Mouse (Mus musculus) heart, adult 2 months (tissue): ENCODE measurements around the gene Cpt1a. TPM values are rescaled to one million over a fixed set of nuclear protein-coding genes. Genes with fewer than 3 reads are reported as not detected.
A peak's percentile ranks its signal among the peaks of the same experiment; 100 is the strongest.

Experiments used
- DNase-seq, 2 experiments: peaks; one replicate each; pipeline ENCODE4 v3.0.0; 2021
- H3K27ac ChIP-seq: fragments of 200-600 bp; 2 replicates; pipeline ENCODE4 v1.8.1; 2022
- H3K27me3 ChIP-seq: fragments of 200-500 bp; 2 replicates; pipeline ENCODE4 v1.6.1; 2012; ENCODE audit warnings: mild to moderate bottlenecking, low read length, inconsistent platforms, mixed read lengths; ENCODE audit not compliant: control insufficient read depth, insufficient read depth
- H3K36me3 ChIP-seq: fragments of 200-500 bp; 2 replicates; pipeline ENCODE4 v1.6.1; 2012; ENCODE audit warnings: low read length, inconsistent platforms; ENCODE audit not compliant: control insufficient read depth, insufficient read depth
- H3K4me1 ChIP-seq: fragments of 200-500 bp; 2 replicates; pipeline ENCODE4 v1.6.1; 2011; ENCODE audit warnings: low read length; ENCODE audit not compliant: control insufficient read depth, insufficient read depth
- H3K4me3 ChIP-seq: fragments of 200-600 bp; 2 replicates; pipeline ENCODE4 v1.8.1; 2022
- H3K79me2 ChIP-seq: fragments of 200-500 bp; replicated peaks from 2 replicates; pipeline ENCODE4 v1.6.1; 2012; ENCODE audit warnings: mild to moderate bottlenecking, inconsistent platforms, low read length, moderate library complexity, mixed read lengths; ENCODE audit not compliant: control insufficient read depth, insufficient read depth
- H3K9ac ChIP-seq: fragments of 200-500 bp; 2 replicates; pipeline ENCODE4 v1.6.1; 2012; ENCODE audit warnings: low read depth, mild to moderate bottlenecking, control low read depth, inconsistent platforms, low read length, mixed read lengths
- CTCF ChIP-seq: fragments of 200-600 bp; IDR thresholded peaks from 2 replicates; pipeline ENCODE4 v1.8.1; 2022; ENCODE audit warnings: antibody characterized with exemption, mild to moderate bottlenecking, moderate library complexity
- EP300 ChIP-seq: fragments of 200-500 bp; IDR thresholded peaks from 2 replicates; pipeline ENCODE4 v1.6.1; 2011; ENCODE audit warnings: low read depth, low read length, control low read depth; ENCODE audit not compliant: insufficient read depth
- POLR2A ChIP-seq: fragments of 200-500 bp; IDR thresholded peaks from 2 replicates; pipeline ENCODE4 v1.6.1; 2011; ENCODE audit warnings: mild to moderate bottlenecking, low read depth, low read length, control low read depth; ENCODE audit not compliant: insufficient read depth
- WGBS: fragments of 180-500 bp; shearing (Covaris S2); methylation state at CpG from one replicate; pipeline ENCODE4 v1.1.7; 2018; 5-methylcytosine and 5-hydroxymethylcytosine counted together
- intact Hi-C: fragments of 180-260 bp; cut with DNase I; formaldehyde crosslinking; loops from one replicate; pipeline ENCODE4 v1.15.1; 2025
- polyA plus RNA-seq: library from polyadenylated mRNA; depleted of rRNA; stranded (reverse); fragments of >200 nt; gene quantifications from 2 replicates; pipeline ENCODE4 v1.2.3, GENCODE M21; 2012
- total RNA-seq, 2 experiments: library from RNA; stranded (reverse); gene quantifications; 2 replicates each; pipeline ENCODE4 v1.2.3; 2021

Cpt1a gene
- total and polyA plus RNA-seq, 3 experiments = 42.9 to 54.7 (median 44.0) TPM

DNA sequence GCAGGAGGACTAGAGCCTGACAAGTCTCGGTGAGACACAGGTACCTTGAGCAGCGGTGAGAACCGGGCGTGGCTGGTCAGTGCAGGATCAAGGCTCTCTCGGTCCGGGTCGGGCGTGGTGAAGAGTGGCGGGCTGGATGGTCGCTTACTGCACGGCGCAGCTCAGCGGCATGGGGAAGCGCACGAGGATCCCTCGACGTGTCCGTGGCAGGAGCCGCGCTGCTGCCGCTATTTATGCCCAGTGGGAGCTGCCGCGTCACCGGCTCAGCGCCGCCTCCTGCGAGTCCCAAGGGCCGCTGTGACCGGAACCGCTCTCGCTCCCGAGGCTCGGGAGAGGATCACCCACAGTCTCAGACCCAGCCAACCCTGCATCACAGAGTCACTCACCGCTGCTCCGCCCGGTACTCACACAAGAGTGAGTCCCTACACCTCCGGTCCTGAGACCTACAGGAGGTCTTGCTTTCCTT, 92.2 kb downstream of the Cpt1a start, which contains the start of gene Gal:
Gene Gal (minus strand): TSS at position 277 of the 466 bp plus-strand sequence.
- H3K79me2 ChIP-seq = no peaks in the 10 kb centered on the region
- H3K9ac ChIP-seq = no peak within 1 kb of the TSS
- intact Hi-C loops = no loop called here
- H3K27ac ChIP-seq = no peak within 1 kb of the TSS
- WGBS = 13% methylated on average over 37 of the region's 37 CpGs
- TF ChIP-seq POLR2A = no peak
- TF ChIP-seq EP300 = no peak
- no peak for TF ChIP-seq CTCF
- 0 out of 2 replicates have a peak, but pooled peaks cover 2% of the 10 kb centered on the region for H3K27me3 ChIP-seq
- peak; percentile 27 to 45 for DNase-seq
- H3K36me3 ChIP-seq = no peaks in the 10 kb centered on the region
- no peak within 1 kb of the TSS for H3K4me3 ChIP-seq
- no peaks in the 10 kb centered on the region for H3K4me1 ChIP-seq

DNA sequence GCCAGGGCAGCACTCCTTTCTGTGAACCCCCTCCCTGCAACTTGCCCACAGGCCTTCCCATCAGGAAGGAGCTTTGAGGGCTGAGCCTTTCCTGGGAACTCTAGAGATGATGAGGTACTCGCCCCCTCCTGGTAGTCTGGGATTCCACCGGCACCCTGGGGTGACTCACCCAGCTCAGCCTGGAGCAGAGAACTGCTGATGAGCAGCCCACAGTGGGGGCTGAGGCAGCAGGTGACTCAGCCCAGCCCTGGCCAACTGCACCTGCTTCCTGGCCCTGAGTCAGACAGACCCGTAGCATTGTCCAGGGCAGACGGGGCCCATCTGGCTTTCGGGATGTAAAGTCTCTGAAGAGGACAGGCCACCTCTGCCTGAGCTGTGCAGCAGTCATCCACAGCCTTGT, 97.1 kb downstream of the Cpt1a start:
- intact Hi-C loops = no loop called here

DNA sequence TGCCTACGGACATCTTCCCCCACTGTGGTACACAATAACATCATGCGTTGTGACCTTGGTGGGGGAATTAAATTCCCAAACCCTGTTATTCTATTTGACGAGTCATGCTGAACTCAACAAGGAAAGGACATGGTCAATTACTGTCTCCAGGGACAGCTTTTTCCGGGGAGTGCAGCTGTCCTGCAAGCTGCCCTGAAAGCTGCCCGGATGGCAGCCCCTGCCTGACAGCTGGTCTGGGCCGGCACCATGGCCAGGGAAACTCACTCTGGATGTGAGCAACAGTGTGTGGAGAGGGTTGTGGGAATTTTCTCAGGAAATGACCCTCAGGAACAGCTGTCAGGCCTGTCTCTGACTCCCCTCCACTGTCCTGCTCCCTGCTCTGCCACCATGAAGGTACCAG, 100.4 kb downstream of the Cpt1a start:
- Histone ChIP-seq H3K79me2 (no peaks in the 10 kb centered on the region), H3K36me3 (no peaks in the 10 kb centered on the region), H3K27ac (no peak overlapping the region), H3K9ac (no peak overlapping the region), H3K27me3 (no peaks in the 10 kb centered on the region), H3K4me3 (no peak overlapping the region), H3K4me1 (no peaks in the 10 kb centered on the region)
- 48% methylated on average over 6 of the region's 6 CpGs for WGBS
- TF ChIP-seq POLR2A (no peak), EP300 (no peak), CTCF (no peak)
- DNase-seq = no peak
- intact Hi-C loops = no loop called here

More for the DNA sequence above, 97.1 kb downstream of the Cpt1a start:
- Histone ChIP-seq H3K36me3 (no peaks in the 10 kb centered on the region), H3K9ac (no peak overlapping the region), H3K4me1 (no peaks in the 10 kb centered on the region), H3K79me2 (no peaks in the 10 kb centered on the region), H3K4me3 (no peak overlapping the region), H3K27ac (no peak overlapping the region), H3K27me3 (0 out of 2 replicates have a peak, but pooled peaks cover under 1% of the 10 kb centered on the region)
- DNase-seq = no peak
- no peak for TF ChIP-seq POLR2A
- no peak for TF ChIP-seq CTCF
- TF ChIP-seq EP300 = no peak
- WGBS = 31% methylated on average over 5 of the region's 5 CpGs

DNA sequence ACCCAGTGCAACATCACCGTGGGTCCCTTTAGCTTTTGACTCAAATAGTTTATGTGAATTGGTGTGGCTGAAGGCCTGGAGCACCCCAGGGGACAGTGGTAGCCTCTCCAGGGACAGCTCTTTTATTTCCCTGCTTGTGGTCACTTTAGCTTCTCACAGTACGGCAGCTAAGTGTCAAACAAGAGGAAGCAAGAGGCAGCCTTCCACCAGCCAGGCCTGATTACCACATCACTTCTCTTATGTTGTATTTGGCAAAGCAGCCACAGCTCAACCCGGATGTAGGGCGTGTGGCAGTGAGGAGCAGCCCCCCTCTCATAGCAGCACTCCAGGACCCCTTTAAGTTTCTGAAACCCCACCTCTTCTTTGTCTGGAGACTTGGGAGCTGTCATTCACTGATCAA, 100.8 kb downstream of the Cpt1a start:
- WGBS = 38% methylated on average over 4 of the region's 4 CpGs
- no peak for TF ChIP-seq EP300

DNA sequence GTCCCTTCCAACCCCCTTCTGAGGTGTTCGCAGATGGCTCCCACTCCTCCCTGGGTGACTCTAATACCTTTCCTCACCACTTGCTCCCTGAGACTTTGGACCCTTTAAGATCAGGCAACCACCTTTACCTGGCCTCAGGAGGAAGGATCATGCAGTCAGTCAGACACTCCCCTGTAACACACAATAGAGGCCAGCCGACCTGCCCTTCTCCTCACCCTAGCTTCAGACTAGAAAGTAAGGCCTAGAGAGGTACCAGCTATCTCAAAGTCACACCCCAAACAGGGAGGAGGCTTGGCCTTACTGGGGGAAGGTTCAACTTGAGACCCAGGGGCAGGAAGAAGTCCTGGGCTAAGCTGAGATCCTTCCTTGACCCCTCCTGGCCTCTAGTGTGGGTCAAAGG, 102.1 kb downstream of the Cpt1a start:
- Histone ChIP-seq H3K27ac (no peak overlapping the region), H3K36me3 (no peaks in the 10 kb centered on the region), H3K79me2 (no peaks in the 10 kb centered on the region), H3K27me3 (no peaks in the 10 kb centered on the region), H3K4me3 (no peak overlapping the region), H3K9ac (no peak overlapping the region), H3K4me1 (no peaks in the 10 kb centered on the region)
- TF ChIP-seq EP300 (no peak), POLR2A (no peak), CTCF (no peak)
- intact Hi-C loops = no loop called here
- WGBS = 75% methylated on average over 2 of the region's 2 CpGs
- no peak for DNase-seq

More for the DNA sequence above, 100.8 kb downstream of the Cpt1a start:
- DNase-seq = peak in 1 of 2 experiments; percentile 23
- intact Hi-C loops = no loop called here
- no peaks in the 10 kb centered on the region for H3K4me1 ChIP-seq
- no peaks in the 10 kb centered on the region for H3K79me2 ChIP-seq
- no peak overlapping the region for H3K9ac ChIP-seq
- no peak overlapping the region for H3K27ac ChIP-seq
- no peaks in the 10 kb centered on the region for H3K27me3 ChIP-seq
- H3K4me3 ChIP-seq = no peak overlapping the region
- no peaks in the 10 kb centered on the region for H3K36me3 ChIP-seq

DNA sequence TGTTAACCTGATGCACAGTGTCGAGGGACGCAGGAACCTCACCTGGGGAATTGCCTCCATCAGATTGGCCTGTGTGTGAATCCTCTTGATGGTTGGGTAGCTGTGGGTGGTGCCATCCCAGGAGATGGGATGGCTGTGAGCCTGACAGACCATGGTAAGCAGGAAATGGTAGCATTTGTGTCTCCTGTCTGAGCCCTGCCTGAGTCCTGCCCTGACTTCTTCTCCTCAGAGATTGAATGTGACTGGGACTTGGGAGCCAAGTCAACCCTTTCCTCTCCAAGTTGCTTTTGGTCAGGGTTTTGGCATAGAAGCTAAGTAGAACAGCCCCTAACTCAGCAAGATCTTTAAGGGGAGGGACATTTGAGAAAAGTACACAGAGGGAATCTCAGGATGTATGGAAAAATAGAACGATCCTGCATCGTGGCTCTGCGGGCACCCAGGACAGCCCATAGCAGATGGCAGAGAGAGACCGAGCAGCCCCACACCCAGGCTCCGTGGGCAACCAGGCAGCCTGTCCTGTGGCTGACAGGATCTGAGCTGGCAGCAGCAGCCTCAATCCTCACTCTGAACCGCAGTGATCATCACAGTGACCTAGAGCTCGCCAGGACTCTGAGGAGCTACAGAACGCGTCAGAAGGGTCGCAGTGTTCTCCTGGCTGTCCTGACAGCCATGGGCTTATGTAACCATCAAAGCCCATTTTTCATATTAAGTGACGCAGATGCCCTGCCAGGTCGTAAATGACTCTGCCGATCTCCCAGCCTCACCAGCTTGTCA, 106.1 kb downstream of the Cpt1a start:
- intact Hi-C loops = no loop called here
- no peaks in the 10 kb centered on the region for H3K4me1 ChIP-seq
- H3K36me3 ChIP-seq = no peaks in the 10 kb centered on the region
- H3K79me2 ChIP-seq = no peaks in the 10 kb centered on the region
- no peak overlapping the region for H3K9ac ChIP-seq
- TF ChIP-seq CTCF (no peak), POLR2A (no peak), EP300 (no peak)
- no peaks in the 10 kb centered on the region for H3K27me3 ChIP-seq
- H3K4me3 ChIP-seq = no peak overlapping the region
- WGBS = 75% methylated on average over 15 of the region's 15 CpGs
- no peak overlapping the region for H3K27ac ChIP-seq
- no peak for DNase-seq
